Mouse (Mus musculus): ENCODE measurements at regions not wholly inside any gene's neighbourhood (a gene's known extent, or its start where the extent isn't known, plus 50 kb on each side); places are given as distances from the start of the nearest gene placed in this dataset.

GRCm38 (mm10) chr13:44673337-44673966 is 55.8 kb upstream of the Jarid2 start:
- peak; percentile 11 for TF ChIP-seq POLR2A (IDR thresholded peaks at IDR 0.05; ENCODE audit: low read depth, low read length)
- peak; percentile 5; the same call in 1 of the 2 replicates for TF ChIP-seq CTCF (IDR thresholded peaks at IDR 0.05; ENCODE audit: extremely low read depth, insufficient read length, insufficient replicate concordance, low read depth, low read length)

Measured in small intestine, adult 2 months (tissue).